Mouse (Mus musculus): Measurements from ENCODE around the gene Pla2g2e. TPM values are rescaled to one million over a fixed set of nuclear protein-coding genes. Genes with fewer than 3 reads are reported as not detected.
"Not testable (repeated sequence)": the region's sequence is repeated elsewhere in the genome, so short reads cannot be mapped to it uniquely, and the experiment has no call there.

The Pla2g2e gene
- polyA plus RNA-seq, 1 experiment from 2014 or later: not detected

DNA sequence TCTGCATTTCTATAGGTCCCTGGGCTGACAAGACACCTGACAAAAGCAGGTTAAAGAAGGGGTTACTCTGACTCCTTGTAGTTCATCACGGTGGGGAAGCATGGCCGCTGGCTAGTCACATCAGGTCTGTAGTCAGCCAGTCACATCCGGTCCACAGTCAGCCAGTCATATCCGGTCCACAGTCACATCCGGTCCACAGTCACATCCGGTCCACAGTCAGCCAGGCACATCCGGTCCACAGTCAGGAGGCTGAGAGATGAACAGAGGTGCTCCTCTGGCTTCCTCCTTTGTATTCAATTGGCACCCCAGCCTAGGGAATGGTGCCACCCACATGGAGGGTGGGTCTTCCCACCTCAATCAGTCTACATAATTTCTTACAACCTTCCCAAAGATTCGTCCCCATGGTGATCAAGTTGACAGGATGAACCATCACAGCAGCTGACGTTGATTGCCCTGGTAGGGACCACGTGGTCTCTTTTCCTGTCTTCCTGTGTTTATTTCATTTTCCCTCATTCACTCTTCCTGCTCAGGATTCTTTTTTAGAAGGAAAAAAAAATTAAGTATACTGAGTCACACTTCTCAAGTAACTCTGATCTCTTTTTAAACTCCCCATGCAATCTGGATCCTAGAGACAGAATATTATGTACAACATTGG, 14.3 kb upstream of the Pla2g2e start, which contains the start of gene Pla2g5:
Gene Pla2g5, minus strand, starts transcription at position 139 of the 655 bp plus-strand sequence.
- H3K4me3 ChIP-seq: no peak within 1 kb of the TSS
- H3K4me1 ChIP-seq (replicated peaks): peaks cover 12% of the 10 kb centered on the region; the same call in 1 of the 2 replicates
- WGBS: 79% methylated on average over 10 of the region's 10 CpGs
- H3K9ac ChIP-seq: no peak within 1 kb of the TSS
- ATAC-seq (ENCODE audit: low read depth): no peak
- no peak within 1 kb of the TSS for H3K27ac ChIP-seq (replicated peaks)
- H3K4me2 ChIP-seq: no peak within 1 kb of the TSS
- no peaks in the 10 kb centered on the region for H3K9me3 ChIP-seq
- no peaks in the 10 kb centered on the region for H3K36me3 ChIP-seq
- no peaks in the 10 kb centered on the region for H3K27me3 ChIP-seq

DNA sequence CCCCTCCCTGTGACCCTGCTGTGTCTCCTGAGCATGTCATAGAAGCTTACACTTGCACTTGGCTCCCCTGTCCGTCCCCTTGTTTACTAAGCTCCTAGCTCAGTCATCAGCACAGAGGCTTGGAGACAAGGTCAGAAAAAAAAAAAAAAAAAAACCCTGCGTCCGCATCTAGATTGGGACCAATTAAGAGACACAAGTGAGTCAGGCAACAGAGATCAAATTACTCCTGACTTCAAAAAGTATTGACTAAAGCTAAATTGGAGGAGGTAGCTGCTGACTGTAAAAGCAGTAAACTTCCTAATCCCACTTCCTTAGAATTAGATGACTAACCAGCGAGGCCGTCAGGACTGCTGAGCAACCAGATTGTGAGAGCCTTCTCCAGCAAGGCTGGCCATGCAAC, 12.7 kb upstream of the Pla2g2e start:
- Histone ChIP-seq H3K27me3 (no peaks in the 10 kb centered on the region), H3K9ac (no peak overlapping the region)
- WGBS: 15% methylated on average over 5 of the region's 5 CpGs

DNA sequence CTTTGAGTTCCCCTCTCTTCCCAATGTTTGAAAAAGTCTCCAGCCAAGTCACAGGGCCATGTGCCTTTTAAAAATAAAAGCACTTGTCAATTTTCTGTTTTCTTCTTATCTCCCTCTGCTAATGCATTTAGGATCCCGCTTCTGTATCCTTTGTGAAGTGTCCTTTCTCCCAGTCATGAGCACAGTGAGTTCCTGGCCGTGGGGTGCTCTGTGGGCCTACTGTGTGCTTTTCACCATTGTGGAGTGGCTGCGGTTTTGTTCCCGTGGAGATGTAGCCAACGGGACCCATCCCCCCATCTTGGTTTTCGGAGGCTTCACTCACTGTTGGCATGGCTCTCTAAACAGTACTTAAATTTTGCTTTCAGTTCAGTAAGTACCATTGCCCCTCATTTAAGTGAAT, 11.8 kb upstream of the Pla2g2e start:
- ATAC-seq (ENCODE audit: low read depth): no peak
- Histone ChIP-seq H3K27me3 (no peaks in the 10 kb centered on the region), H3K9me3 (no peaks in the 10 kb centered on the region), H3K4me1 (replicated peaks) (no peaks in the 10 kb centered on the region), H3K36me3 (no peaks in the 10 kb centered on the region), H3K27ac (replicated peaks) (no peak overlapping the region), H3K4me3 (no peak overlapping the region), H3K4me2 (no peak overlapping the region), H3K9ac (no peak overlapping the region)
- WGBS: 68% methylated on average over 6 of the region's 6 CpGs

More for the DNA sequence above, 12.7 kb upstream of the Pla2g2e start:
- H3K4me3 ChIP-seq: no peak overlapping the region
- no peaks in the 10 kb centered on the region for H3K9me3 ChIP-seq
- no peak overlapping the region for H3K27ac ChIP-seq (replicated peaks)
- no peaks in the 10 kb centered on the region for H3K36me3 ChIP-seq
- H3K4me1 ChIP-seq (replicated peaks): peaks cover 2% of the 10 kb centered on the region; the same call in 1 of the 2 replicates
- ATAC-seq (ENCODE audit: low read depth): no peak
- no peak overlapping the region for H3K4me2 ChIP-seq

DNA sequence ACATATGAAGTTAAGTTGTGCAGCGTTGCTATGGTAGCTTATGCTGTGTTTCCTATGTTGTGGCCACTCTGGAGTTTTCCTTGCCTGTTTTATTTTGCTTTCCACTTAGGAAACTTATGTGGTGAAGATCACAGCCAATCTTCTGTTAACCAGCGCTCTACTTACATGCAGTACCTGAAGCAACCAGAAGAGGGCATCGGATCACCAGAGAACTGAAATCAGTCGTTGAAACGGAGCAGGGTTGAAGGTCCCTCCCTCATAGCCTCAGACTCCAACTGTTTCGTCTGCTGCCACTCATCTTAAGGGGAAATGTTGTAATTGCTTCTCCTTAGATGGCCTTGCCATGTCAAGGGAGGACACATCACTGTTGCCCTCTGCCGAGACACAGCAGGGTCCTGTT, 11.3 kb upstream of the Pla2g2e start:
- Histone ChIP-seq H3K9ac (no peak overlapping the region), H3K27me3 (no peaks in the 10 kb centered on the region), H3K4me3 (no peak overlapping the region), H3K9me3 (no peaks in the 10 kb centered on the region), H3K36me3 (no peaks in the 10 kb centered on the region), H3K4me1 (replicated peaks) (no peaks in the 10 kb centered on the region), H3K27ac (replicated peaks) (no peak overlapping the region), H3K4me2 (no peak overlapping the region)
- no peak for ATAC-seq (ENCODE audit: low read depth)
- 15% methylated on average over 7 of the region's 7 CpGs for WGBS

DNA sequence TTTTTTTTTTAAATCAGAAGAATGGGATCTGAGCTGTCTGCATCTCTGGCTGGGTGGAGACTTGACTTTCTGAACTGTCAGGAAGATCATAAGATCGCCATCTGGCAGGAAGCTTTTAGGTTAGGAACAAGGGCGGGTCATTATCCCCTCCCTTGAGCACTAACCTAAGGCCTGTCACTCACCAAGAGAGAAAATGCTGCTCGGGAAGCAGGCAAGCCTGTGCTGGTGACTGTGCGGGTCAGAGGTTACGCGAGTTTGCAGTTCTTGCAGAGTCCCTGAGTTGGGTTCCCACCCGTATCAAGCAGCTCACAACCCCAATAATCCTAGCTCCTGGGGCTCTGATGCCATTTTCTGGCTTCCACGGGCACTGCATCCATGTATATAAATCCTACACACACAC, 9.1 kb upstream of the Pla2g2e start:
- no peaks in the 10 kb centered on the region for H3K27me3 ChIP-seq
- no peak overlapping the region for H3K9ac ChIP-seq
- 58% methylated on average over 8 of the region's 8 CpGs for WGBS
- no peak overlapping the region for H3K27ac ChIP-seq (replicated peaks)
- no peak overlapping the region for H3K4me3 ChIP-seq
- no peak overlapping the region for H3K4me2 ChIP-seq
- no peaks in the 10 kb centered on the region for H3K36me3 ChIP-seq
- no peaks in the 10 kb centered on the region for H3K9me3 ChIP-seq
- no peak for ATAC-seq (ENCODE audit: low read depth)
- H3K4me1 ChIP-seq (replicated peaks): no peaks in the 10 kb centered on the region

DNA sequence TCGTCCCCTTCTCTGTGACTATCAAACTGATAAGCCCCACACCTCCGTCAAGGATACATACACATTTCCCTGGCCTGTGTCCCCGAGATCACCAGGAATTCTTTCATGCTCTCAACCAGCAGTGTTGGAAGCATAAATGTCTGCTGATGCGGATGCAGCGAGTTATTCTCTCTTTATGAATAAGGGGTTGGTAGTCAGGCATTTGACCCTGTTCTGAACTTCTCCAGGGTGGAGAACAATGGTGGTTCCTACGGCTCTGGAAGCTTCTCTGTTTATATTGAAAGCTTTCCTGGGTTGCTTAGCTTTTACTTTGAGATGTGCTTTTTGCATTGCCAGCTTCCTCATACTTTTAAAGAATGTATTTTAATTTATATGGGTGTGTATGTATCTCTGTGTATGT, 3.9 kb upstream of the Pla2g2e start, which contains the start of gene Gm13030:
Gene Gm13030, minus strand, starts transcription at position 101 of the 400 bp plus-strand sequence.
- WGBS: 78% methylated on average over 6 of the region's 6 CpGs
- H3K36me3 ChIP-seq: no peaks in the 10 kb centered on the region

DNA sequence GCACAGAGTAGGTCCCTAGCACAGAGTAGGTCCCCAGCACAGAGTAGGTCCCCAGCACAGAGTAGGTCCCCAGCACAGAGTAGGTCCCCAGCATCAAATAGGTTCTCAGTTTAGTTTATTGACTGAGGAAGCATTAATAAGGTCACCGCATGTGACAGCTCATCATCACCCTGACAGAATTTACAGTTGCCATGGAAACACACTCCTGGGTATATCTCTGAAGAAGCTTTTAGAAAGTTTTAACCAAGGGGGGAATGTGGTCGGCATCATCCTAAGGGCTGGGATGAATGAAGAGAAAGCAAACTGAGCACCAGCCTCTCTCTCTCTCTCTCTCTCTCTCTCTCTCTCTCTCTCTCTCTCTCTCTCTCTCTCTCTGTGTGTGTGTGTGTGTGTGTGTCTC, 2.5 kb upstream of the Pla2g2e start:
- not testable (repeated sequence) for H3K4me2 ChIP-seq; H3K9me3 ChIP-seq; H3K36me3 ChIP-seq; H3K4me3 ChIP-seq; H3K27me3 ChIP-seq; H3K9ac ChIP-seq; H3K4me1 ChIP-seq (replicated peaks); ATAC-seq (ENCODE audit: low read depth); H3K27ac ChIP-seq (replicated peaks)
- 88% methylated on average over 2 of the region's 2 CpGs for WGBS

More for the DNA sequence above, 3.9 kb upstream of the Pla2g2e start, which contains the start of gene Gm13030:
- Histone ChIP-seq H3K9ac (no peak within 1 kb of the TSS), H3K4me2 (no peak within 1 kb of the TSS), H3K4me3 (no peak within 1 kb of the TSS), H3K27ac (replicated peaks) (no peak within 1 kb of the TSS), H3K4me1 (replicated peaks) (no peaks in the 10 kb centered on the region), H3K9me3 (no peaks in the 10 kb centered on the region), H3K27me3 (no peaks in the 10 kb centered on the region)
- ATAC-seq (ENCODE audit: low read depth): no peak

DNA sequence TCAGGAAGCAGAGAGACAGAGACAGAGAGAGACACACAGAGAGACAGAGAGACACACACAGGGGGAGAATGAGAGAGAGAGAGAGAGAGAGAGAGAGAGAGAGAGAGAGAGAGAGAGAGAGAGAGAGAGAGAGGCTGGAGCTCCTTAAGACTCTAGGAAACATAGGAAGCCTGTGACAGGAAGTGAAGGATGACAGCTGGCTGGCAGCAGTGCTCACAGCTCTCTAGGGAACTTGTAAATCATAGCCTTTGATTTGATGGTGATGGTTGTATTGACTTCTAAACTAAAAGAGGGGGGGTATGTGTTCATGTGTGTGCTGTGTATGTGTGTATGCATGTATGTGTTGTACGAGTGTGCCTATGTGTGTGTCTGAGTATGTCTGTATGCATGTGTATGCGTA, 1.8 kb upstream of the Pla2g2e start:
- H3K9me3 ChIP-seq: no peaks in the 10 kb centered on the region
- H3K36me3 ChIP-seq: no peaks in the 10 kb centered on the region
- no peak overlapping the region for H3K4me2 ChIP-seq
- H3K27ac ChIP-seq (replicated peaks): no peak overlapping the region
- no peaks in the 10 kb centered on the region for H3K4me1 ChIP-seq (replicated peaks)
- ATAC-seq (ENCODE audit: low read depth): no peak
- H3K27me3 ChIP-seq: peaks cover 10% of the 10 kb centered on the region; the same call in 1 of the 2 replicates
- 96% methylated on average over 2 of the region's 2 CpGs for whole genome bisulfite sequencing
- H3K4me3 ChIP-seq: no peak overlapping the region
- H3K9ac ChIP-seq: no peak overlapping the region

DNA sequence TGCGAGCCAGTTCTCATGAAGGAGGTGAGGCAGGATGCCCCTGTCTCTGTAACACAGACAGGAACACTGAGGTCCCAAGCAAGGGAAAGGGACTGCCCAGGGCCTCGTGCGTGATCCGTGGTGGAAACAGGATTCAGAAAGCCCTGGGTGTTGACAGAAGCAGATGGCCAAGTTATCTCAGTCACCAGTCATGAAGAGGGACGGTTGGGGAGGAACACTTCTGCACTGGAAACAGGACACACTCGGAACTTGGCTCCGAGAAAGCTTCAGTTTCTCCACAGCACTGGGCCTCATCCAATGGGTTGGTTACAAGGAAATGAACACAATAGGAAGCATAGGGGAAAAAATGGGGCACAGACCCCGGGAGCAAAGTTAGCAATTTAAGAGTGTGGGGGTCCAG, 1.0 kb downstream of the Pla2g2e start:
- H3K9ac ChIP-seq: no peak overlapping the region
- ATAC-seq (ENCODE audit: low read depth): no peak
- H3K27me3 ChIP-seq: peaks cover 15% of the 10 kb centered on the region; the same call in 1 of the 2 replicates
- WGBS: 59% methylated on average over 8 of the region's 8 CpGs
- no peaks in the 10 kb centered on the region for H3K9me3 ChIP-seq
- no peaks in the 10 kb centered on the region for H3K36me3 ChIP-seq
- no peak overlapping the region for H3K4me3 ChIP-seq
- peaks cover 11% of the 10 kb centered on the region for H3K4me1 ChIP-seq (replicated peaks)
- no peak overlapping the region for H3K27ac ChIP-seq (replicated peaks)
- no peak overlapping the region for H3K4me2 ChIP-seq

DNA sequence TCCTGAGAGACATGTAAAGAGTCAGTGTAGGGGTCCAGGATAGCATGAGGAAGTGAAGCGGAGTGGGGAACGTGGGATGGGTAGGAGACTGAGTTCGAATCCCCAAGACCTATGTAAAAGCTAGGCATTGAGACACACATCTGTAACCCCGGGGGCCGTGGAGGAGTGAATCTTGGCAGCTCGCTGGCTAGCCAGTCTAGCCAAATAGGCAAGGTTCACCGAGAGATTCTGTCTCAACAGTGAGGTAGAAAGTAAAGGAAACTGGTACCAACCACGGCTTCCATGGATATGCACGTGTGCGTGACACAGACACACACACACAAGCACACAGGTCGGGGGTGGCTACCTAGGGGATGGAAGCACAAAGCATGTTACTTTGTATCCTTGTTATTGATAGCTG, 2.1 kb downstream of the Pla2g2e start:
- peaks cover 15% of the 10 kb centered on the region; the same call in 1 of the 2 replicates for H3K27me3 ChIP-seq
- WGBS: 88% methylated on average over 11 of the region's 11 CpGs
- no peaks in the 10 kb centered on the region for H3K36me3 ChIP-seq
- no peaks in the 10 kb centered on the region for H3K9me3 ChIP-seq
- peaks cover 11% of the 10 kb centered on the region for H3K4me1 ChIP-seq (replicated peaks)
- ATAC-seq (ENCODE audit: low read depth): no peak
- no peak overlapping the region for H3K9ac ChIP-seq
- H3K4me3 ChIP-seq: no peak overlapping the region
- no peak overlapping the region for H3K4me2 ChIP-seq
- H3K27ac ChIP-seq (replicated peaks): no peak overlapping the region

DNA sequence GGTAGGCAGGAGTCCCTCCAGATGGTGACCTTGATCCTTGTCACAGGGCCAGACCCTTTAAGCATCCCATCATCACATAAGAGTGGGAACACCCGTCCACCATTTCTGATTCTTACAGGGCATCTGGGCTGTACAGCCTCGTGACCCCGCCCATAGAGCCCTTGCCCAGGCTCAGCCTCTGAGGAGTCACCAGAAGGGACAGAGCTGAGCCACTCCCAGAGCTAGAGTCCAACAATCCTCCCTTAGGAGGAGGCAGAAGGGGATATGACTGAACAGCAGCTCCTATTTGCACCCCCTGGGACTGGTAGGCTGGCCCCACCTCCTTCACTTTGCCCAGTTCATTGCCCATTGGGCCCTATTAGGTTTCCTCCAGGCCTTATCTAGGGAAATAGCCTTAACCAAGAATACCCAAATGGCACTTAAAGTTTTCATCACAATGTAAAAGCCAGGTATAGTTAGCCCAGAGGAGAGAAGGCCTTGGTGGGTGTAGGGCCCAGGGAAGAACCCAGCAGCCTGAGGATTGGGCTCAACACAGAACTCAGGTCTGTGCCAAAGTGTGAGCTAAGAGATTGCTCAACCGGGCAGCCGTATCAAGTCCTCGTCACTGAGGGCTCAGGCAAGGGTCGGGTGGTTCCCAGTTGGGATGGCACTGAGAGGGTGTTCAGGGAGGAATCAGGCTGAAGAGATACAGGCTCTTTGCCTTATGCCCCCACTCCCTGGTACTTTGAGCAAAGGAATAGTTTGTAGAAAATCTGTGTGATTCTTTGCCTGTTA, 3.3 kb downstream of the Pla2g2e start:
- Histone ChIP-seq H3K9ac (no peak overlapping the region), H3K4me2 (no peak overlapping the region), H3K27ac (replicated peaks) (no peak overlapping the region), H3K36me3 (no peaks in the 10 kb centered on the region), H3K4me1 (replicated peaks) (peaks cover 11% of the 10 kb centered on the region), H3K4me3 (no peak overlapping the region), H3K27me3 (peaks cover 15% of the 10 kb centered on the region; the same call in 1 of the 2 replicates), H3K9me3 (no peaks in the 10 kb centered on the region)
- WGBS: 82% methylated on average over 7 of the region's 7 CpGs
- ATAC-seq (ENCODE audit: low read depth): no peak

DNA sequence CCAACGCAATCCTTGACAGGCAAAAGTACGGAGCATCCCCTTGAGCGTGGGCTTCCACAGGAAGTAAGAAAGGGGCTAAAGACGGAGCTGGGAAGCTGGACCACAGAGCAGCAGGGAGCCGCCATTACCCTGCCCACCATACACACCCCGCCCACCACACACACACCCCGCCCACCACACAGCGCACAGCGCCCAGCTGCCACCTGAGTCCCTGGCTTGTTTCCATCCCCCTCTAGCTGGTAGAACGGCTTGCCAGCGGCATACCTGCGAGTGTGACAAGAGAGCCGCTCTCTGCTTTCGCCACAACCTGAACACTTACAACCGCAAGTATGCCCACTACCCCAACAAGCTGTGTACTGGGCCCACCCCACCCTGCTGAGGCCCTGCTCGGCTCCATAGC, 4.4 kb downstream of the Pla2g2e start:
- 0 out of 2 replicates have a peak, but pooled peaks have one; percentile 28 for ATAC-seq (ENCODE audit: low read depth)
- Histone ChIP-seq H3K4me2 (peak overlapping the region; percentile 31), H3K4me1 (replicated peaks) (peaks cover 11% of the 10 kb centered on the region), H3K9me3 (no peaks in the 10 kb centered on the region), H3K27ac (replicated peaks) (no peak overlapping the region), H3K27me3 (peaks cover 15% of the 10 kb centered on the region; the same call in 1 of the 2 replicates), H3K4me3 (no peak overlapping the region), H3K9ac (peak overlapping the region; percentile 38; the same call in 1 of the 2 replicates), H3K36me3 (no peaks in the 10 kb centered on the region)
- WGBS: 6% methylated on average over 16 of the region's 16 CpGs

Measured in neural tube, embryonic 13.5 days (tissue).